Mouse (Mus musculus) cortical plate, adult 2 months (tissue): ENCODE measurements around the gene Tmem150a.

Source experiments
- CTCF ChIP-seq: fragments of 200-500 bp; IDR thresholded peaks from 2 replicates; pipeline ENCODE4 v1.5.1; 2011; ENCODE audit warnings: mild to moderate bottlenecking, control low read depth, low read length; ENCODE audit not compliant: insufficient read depth; ENCODE audit errors: extremely low read depth
- POLR2A ChIP-seq: fragments of 200-500 bp; IDR thresholded peaks from 2 replicates; pipeline ENCODE4 v1.6.1; 2011; ENCODE audit warnings: mild to moderate bottlenecking, low read length, control low read depth; ENCODE audit not compliant: insufficient read depth; ENCODE audit errors: extremely low read depth

DNA sequence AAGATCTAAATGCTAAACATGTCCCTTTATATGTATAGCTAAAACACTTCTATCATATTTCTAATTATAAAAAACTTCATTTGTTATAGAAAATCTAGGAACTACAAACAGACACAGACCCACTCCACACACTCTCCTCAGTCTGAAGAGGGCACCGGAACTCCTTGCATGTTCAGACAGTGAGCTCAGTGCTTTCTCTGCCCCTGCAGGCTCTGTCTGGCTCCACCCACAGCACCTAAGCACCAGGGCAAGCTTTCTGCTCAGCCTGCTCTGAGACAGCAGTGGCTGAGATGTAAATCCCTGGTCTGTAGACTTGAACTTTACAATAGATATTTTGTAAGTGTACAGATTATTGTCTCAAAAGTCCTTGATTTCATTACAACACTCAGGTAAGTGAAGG is 39.2 kb upstream of the Tmem150a start:
- TF ChIP-seq POLR2A (no peak), CTCF (no peak)
